Mouse (Mus musculus): ENCODE measurements around the gene Olfr554. TPM values are rescaled to one million over a fixed set of nuclear protein-coding genes. Genes with fewer than 3 reads are reported as not detected.
"Not testable (repeated sequence)": the region's sequence is repeated elsewhere in the genome, so short reads cannot be mapped to it uniquely, and the experiment has no call there.

Olfr554 gene
- polyA plus RNA-seq (2014; fragmentation: Nextera tagmentation; extraction: Ambion mirVana) = not detected in 2 replicates

DNA sequence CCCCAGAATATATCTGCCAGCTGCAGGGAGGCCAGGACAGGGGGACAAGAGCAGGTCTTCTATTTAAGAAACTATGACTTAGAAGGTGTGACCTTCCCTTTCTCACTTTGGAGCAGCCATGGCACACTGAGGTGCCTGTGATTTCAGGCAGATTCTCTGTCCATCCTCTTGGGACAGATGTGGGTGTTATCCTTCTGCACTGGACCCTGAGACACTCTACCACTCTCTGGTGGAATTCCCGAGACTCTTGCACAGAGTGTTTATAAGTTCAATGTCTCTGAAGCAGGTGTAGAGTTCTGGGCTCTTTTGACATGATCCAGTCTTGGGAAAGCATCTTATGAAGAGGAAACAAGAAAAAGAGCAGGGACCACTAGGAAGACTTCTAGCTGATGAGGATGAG lies at the start of gene Olfr554:
TSS of gene Olfr554 (plus strand) at position 301 of the 400 bp plus-strand sequence.
- DNase-seq (ENCODE audit: low spot score) (no peak), ATAC-seq (no peak)
- no peaks in the 10 kb centered on the region for H3K36me3 ChIP-seq (ENCODE audit: control insufficient read depth, insufficient read depth, low read length)
- H3K27ac ChIP-seq (ENCODE audit: low read depth, low read length) = no peak within 1 kb of the TSS
- H3K9me3 ChIP-seq (replicated peaks; ENCODE audit: control insufficient read depth, low read length) = no peaks in the 10 kb centered on the region
- H3K9ac ChIP-seq (ENCODE audit: low read length) = no peak within 1 kb of the TSS
- no peak within 1 kb of the TSS for H3K4me2 ChIP-seq (ENCODE audit: low read length)
- H3K4me3 ChIP-seq (ENCODE audit: low read depth, low read length) = no peak within 1 kb of the TSS
- no peaks in the 10 kb centered on the region for H3K4me1 ChIP-seq (ENCODE audit: control insufficient read depth, insufficient read depth, low read length)
- 77% methylated on average over 1 of the region's 1 CpGs for WGBS
- H3K27me3 ChIP-seq (replicated peaks; ENCODE audit: control insufficient read depth, insufficient read depth, low read length) = no peaks in the 10 kb centered on the region

DNA sequence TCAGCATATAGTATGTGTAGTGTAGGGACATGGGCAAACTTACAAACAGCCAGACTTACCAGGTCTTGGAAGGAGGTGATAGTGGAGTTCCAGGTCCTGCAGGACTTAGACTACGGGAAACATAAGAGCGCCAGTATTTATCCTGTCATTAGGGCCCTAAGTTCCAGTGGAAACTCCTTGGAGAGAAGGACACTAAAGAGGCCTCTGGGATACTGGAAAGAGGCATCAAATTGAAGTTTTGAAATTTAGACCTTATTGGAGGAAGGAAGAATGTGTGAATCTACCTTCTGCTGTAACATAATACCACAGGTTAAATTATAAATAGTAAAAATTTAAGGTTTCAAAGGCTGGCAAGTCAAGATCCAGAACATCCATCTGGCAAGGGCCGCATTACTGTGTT lies 46.4 kb upstream of the Olfr554 start, which contains the start of gene Olfr551:
TSS of gene Olfr551 (minus strand) at position 101 of the 400 bp plus-strand sequence.
- WGBS = 91% methylated on average over 3 of the region's 3 CpGs
- DNase-seq (ENCODE audit: low spot score) = no peak
- Histone ChIP-seq H3K9ac (ENCODE audit: low read length) (no peak within 1 kb of the TSS), H3K36me3 (ENCODE audit: control insufficient read depth, insufficient read depth, low read length) (no peaks in the 10 kb centered on the region), H3K4me1 (ENCODE audit: control insufficient read depth, insufficient read depth, low read length) (no peaks in the 10 kb centered on the region), H3K27me3 (replicated peaks; ENCODE audit: control insufficient read depth, insufficient read depth, low read length) (no peaks in the 10 kb centered on the region), H3K27ac (ENCODE audit: low read depth, low read length) (no peak within 1 kb of the TSS), H3K4me2 (ENCODE audit: low read length) (no peak within 1 kb of the TSS), H3K9me3 (replicated peaks; ENCODE audit: control insufficient read depth, low read length) (no peaks in the 10 kb centered on the region), H3K4me3 (ENCODE audit: low read depth, low read length) (no peak within 1 kb of the TSS)
- ATAC-seq = no peak

DNA sequence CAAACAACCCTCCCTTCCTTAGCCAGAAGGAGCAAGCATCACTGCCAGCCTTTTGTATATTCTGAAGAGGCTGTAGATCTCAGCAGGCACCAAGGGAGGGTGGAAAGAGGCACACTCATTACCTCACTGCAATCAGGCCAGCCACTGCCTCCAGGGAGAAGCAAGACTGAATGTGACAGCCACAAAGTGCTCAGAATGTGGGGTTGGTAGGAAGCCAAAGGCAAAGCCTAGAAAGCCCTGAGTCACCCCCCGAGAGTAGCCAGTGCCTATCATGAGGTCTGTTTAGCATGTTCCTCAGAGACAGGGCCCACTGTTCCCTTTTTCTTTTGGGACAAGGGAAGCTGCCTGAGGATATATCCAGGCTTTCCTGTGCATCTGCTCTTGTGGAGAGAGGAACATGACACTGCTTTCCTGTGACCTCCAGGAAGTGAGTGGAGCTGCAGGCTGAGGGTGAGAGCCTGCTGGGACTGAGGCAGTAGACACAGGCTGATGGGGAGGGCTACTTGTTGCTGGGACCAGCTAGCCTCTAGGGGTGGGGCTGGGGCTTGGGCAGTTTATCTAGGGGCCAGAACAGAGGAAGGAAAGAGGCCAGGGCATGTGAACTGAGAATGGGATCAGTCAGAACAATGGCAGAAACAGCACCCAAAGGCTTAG lies 40.7 kb upstream of the Olfr554 start, which contains the start of gene Olfr552:
TSS of gene Olfr552 (plus strand) at position 393 of the 654 bp plus-strand sequence.
- WGBS = 50% methylated on average over 1 of the region's 1 CpGs
- Histone ChIP-seq H3K4me3 (ENCODE audit: low read depth, low read length) (no peak within 1 kb of the TSS), H3K4me2 (ENCODE audit: low read length) (no peak within 1 kb of the TSS), H3K4me1 (ENCODE audit: control insufficient read depth, insufficient read depth, low read length) (no peaks in the 10 kb centered on the region), H3K9ac (ENCODE audit: low read length) (no peak within 1 kb of the TSS), H3K9me3 (replicated peaks; ENCODE audit: control insufficient read depth, low read length) (no peaks in the 10 kb centered on the region), H3K36me3 (ENCODE audit: control insufficient read depth, insufficient read depth, low read length) (no peaks in the 10 kb centered on the region), H3K27me3 (replicated peaks; ENCODE audit: control insufficient read depth, insufficient read depth, low read length) (no peaks in the 10 kb centered on the region), H3K27ac (ENCODE audit: low read depth, low read length) (no peak within 1 kb of the TSS)
- DNase-seq (ENCODE audit: low spot score) = no peak
- no peak for ATAC-seq

DNA sequence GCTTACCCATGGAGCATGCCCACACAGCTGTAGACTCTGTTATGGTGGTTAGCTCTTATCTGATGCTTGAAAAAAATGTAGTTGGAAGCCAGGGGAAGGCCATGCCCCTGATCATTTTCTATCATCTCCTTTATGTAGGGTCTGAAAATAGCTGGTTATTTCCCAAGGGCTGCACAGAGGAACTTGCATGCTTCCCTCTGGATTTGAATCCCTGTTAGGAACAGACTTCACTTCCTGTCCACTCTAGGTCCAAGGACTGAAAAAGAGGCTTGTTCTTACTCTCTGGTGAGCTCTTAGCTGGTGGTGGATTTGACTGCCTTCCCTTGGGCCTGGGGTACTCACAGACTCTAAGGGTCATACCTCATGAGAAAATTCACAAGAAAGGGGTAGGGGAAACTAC lies 20.1 kb upstream of the Olfr554 start, which contains the start of gene Olfr553:
TSS of gene Olfr553 (minus strand) at position 101 of the 400 bp plus-strand sequence.
- ATAC-seq = no peak

DNA sequence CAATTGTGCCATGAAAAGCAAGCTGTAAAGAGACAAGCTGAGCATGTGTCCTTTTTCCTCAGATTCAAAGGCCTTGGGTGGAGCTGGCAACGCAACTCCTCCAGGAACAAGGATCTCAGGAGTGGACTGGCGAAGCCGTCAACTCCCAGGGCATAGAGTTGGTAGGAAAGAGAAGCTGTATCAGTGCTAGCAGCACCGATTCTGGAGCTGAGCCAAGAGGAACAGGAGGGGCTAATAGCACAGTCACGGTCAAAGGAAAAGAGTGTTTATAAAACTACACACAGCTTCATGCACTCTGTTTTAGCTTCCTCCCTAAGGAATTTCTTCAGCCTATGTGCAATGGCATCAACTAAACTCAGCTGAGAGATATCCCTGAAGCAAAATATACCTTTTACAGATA lies 18.6 kb upstream of the Olfr554 start:
- Histone ChIP-seq H3K4me3 (ENCODE audit: low read depth, low read length) (no peak overlapping the region), H3K36me3 (ENCODE audit: control insufficient read depth, insufficient read depth, low read length) (no peaks in the 10 kb centered on the region), H3K27me3 (replicated peaks; ENCODE audit: control insufficient read depth, insufficient read depth, low read length) (no peaks in the 10 kb centered on the region), H3K4me2 (ENCODE audit: low read length) (no peak overlapping the region), H3K9ac (ENCODE audit: low read length) (no peak overlapping the region), H3K27ac (ENCODE audit: low read depth, low read length) (no peak overlapping the region), H3K4me1 (ENCODE audit: control insufficient read depth, insufficient read depth, low read length) (no peaks in the 10 kb centered on the region), H3K9me3 (replicated peaks; ENCODE audit: control insufficient read depth, low read length) (no peaks in the 10 kb centered on the region)
- WGBS = 73% methylated on average over 5 of the region's 5 CpGs
- ATAC-seq (no peak), DNase-seq (ENCODE audit: low spot score) (peak; percentile 16)

More for the DNA sequence above, 20.1 kb upstream of the Olfr554 start, which contains the start of gene Olfr553:
- H3K27ac ChIP-seq (ENCODE audit: low read depth, low read length) = no peak within 1 kb of the TSS
- no peaks in the 10 kb centered on the region for H3K36me3 ChIP-seq (ENCODE audit: control insufficient read depth, insufficient read depth, low read length)
- no peak for DNase-seq (ENCODE audit: low spot score)
- H3K27me3 ChIP-seq (replicated peaks; ENCODE audit: control insufficient read depth, insufficient read depth, low read length) = no peaks in the 10 kb centered on the region
- H3K4me1 ChIP-seq (ENCODE audit: control insufficient read depth, insufficient read depth, low read length) = no peaks in the 10 kb centered on the region
- no peak within 1 kb of the TSS for H3K4me3 ChIP-seq (ENCODE audit: low read depth, low read length)
- H3K9me3 ChIP-seq (replicated peaks; ENCODE audit: control insufficient read depth, low read length) = no peaks in the 10 kb centered on the region
- no peak within 1 kb of the TSS for H3K9ac ChIP-seq (ENCODE audit: low read length)
- no peak within 1 kb of the TSS for H3K4me2 ChIP-seq (ENCODE audit: low read length)

DNA sequence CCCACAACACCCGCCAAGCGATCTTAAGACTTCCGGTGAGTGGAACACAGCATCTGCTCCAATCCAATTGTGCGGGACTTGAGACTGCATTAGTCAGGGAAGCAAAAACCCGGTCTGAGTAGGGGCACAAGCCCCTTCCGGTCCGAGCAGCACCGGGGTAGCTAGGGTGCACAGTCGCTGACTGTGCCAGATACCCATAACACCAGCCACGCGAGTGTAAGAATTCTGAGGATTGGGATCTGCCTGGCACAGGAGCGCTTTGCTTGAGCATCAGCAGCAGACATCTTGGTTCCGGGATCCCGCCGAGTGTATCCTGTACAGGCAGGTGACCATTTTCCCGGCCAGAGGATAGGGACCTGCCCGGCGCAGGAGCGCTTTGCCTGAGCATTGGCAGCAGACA lies 17.9 kb upstream of the Olfr554 start:
- not testable (repeated sequence) for H3K4me2 ChIP-seq (ENCODE audit: low read length); H3K4me1 ChIP-seq (ENCODE audit: control insufficient read depth, insufficient read depth, low read length); H3K27ac ChIP-seq (ENCODE audit: low read depth, low read length); DNase-seq (ENCODE audit: low spot score); H3K36me3 ChIP-seq (ENCODE audit: control insufficient read depth, insufficient read depth, low read length); H3K4me3 ChIP-seq (ENCODE audit: low read depth, low read length); ATAC-seq; H3K27me3 ChIP-seq (replicated peaks; ENCODE audit: control insufficient read depth, insufficient read depth, low read length); H3K9ac ChIP-seq (ENCODE audit: low read length); H3K9me3 ChIP-seq (replicated peaks; ENCODE audit: control insufficient read depth, low read length)
- WGBS = 88% methylated on average over 19 of the region's 19 CpGs

DNA sequence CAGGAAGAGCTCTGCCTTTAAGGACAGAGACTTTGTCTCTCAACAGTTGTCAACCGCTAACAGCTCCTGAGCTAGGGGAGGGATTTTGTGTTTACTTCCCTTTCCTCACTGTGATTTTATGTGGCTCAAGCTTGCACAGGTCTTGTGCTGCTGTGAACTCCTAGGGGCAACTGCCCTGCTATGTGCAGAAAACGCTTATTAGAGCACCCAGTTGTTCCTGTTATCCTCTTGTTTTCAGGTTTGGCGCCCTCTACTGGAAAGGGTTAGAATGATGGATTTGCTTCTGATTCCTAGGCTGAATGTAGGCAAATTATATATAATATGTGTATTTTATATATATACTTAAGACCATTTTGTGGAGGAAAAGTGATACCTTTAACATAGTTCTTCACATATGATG lies 1.6 kb upstream of the Olfr554 start:
- no peaks in the 10 kb centered on the region for H3K4me1 ChIP-seq (ENCODE audit: control insufficient read depth, insufficient read depth, low read length)
- ATAC-seq (no peak), DNase-seq (ENCODE audit: low spot score) (peak; percentile 5)

DNA sequence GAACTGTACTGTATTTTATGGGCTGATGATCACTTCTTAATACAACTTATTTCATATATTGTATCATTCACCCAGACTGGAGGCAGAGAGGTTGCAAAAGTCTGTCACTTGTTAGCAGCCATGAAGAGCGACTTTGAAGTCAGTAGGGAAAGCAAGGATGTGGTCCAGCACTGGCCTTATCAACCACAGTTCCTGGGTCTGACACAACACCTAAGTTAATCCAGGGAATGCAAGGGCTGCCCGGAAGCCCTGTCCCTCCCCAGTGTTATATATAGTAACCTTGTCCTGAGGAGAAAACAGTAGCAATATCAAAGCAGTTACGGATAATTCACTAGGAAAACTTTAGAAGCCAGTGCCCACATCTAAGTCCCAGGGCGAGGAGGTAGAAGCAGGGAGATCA lies 6.7 kb downstream of the Olfr554 start:
- H3K4me1 ChIP-seq (ENCODE audit: control insufficient read depth, insufficient read depth, low read length); DNase-seq (ENCODE audit: low spot score); H3K27ac ChIP-seq (ENCODE audit: low read depth, low read length); H3K4me2 ChIP-seq (ENCODE audit: low read length); H3K4me3 ChIP-seq (ENCODE audit: low read depth, low read length); H3K27me3 ChIP-seq (replicated peaks; ENCODE audit: control insufficient read depth, insufficient read depth, low read length); H3K9ac ChIP-seq (ENCODE audit: low read length); H3K36me3 ChIP-seq (ENCODE audit: control insufficient read depth, insufficient read depth, low read length); ATAC-seq; H3K9me3 ChIP-seq (replicated peaks; ENCODE audit: control insufficient read depth, low read length): not testable (repeated sequence)
- 93% methylated on average over 3 of the region's 4 CpGs for WGBS

More for the DNA sequence above, 1.6 kb upstream of the Olfr554 start:
- 40% methylated on average over 3 of the region's 3 CpGs for WGBS
- Histone ChIP-seq H3K9ac (ENCODE audit: low read length) (no peak overlapping the region), H3K36me3 (ENCODE audit: control insufficient read depth, insufficient read depth, low read length) (no peaks in the 10 kb centered on the region), H3K9me3 (replicated peaks; ENCODE audit: control insufficient read depth, low read length) (no peaks in the 10 kb centered on the region), H3K4me3 (ENCODE audit: low read depth, low read length) (no peak overlapping the region), H3K27me3 (replicated peaks; ENCODE audit: control insufficient read depth, insufficient read depth, low read length) (no peaks in the 10 kb centered on the region), H3K27ac (ENCODE audit: low read depth, low read length) (no peak overlapping the region), H3K4me2 (ENCODE audit: low read length) (no peak overlapping the region)

DNA sequence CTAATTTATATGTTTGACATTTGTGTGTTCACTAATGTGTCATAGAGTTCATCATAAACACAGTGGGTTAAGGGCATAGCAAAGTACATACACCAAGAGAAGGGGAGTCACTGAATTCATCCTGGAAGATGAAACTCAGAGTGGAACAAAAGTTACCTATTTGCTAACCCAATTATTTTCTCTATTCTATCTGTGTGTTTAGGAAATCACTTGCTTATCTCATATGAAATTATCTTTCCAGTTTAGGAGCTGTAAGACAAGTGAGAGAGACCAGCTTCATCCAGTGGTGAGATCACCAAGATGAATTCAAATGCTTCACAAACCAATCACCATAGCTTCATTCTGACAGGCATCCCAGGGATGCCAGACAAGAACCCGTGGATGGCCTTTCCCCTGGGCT lies 20.3 kb downstream of the Olfr554 start, which contains the start of gene Olfr555:
TSS of gene Olfr555 (plus strand) at position 301 of the 400 bp plus-strand sequence.
- no peak for ATAC-seq
- no peak within 1 kb of the TSS for H3K4me3 ChIP-seq (ENCODE audit: low read depth, low read length)
- 76% methylated on average over 1 of the region's 1 CpGs for WGBS
- no peaks in the 10 kb centered on the region for H3K27me3 ChIP-seq (replicated peaks; ENCODE audit: control insufficient read depth, insufficient read depth, low read length)
- no peak within 1 kb of the TSS for H3K9ac ChIP-seq (ENCODE audit: low read length)
- H3K9me3 ChIP-seq (replicated peaks; ENCODE audit: control insufficient read depth, low read length) = no peaks in the 10 kb centered on the region
- H3K4me1 ChIP-seq (ENCODE audit: control insufficient read depth, insufficient read depth, low read length) = no peaks in the 10 kb centered on the region
- H3K4me2 ChIP-seq (ENCODE audit: low read length) = no peak within 1 kb of the TSS
- no peak within 1 kb of the TSS for H3K27ac ChIP-seq (ENCODE audit: low read depth, low read length)
- H3K36me3 ChIP-seq (ENCODE audit: control insufficient read depth, insufficient read depth, low read length) = no peaks in the 10 kb centered on the region
- DNase-seq (ENCODE audit: low spot score) = no peak
